Mouse (Mus musculus): ENCODE results near the gene Zc3h14. TPM values are rescaled to one million over a fixed set of nuclear protein-coding genes. Genes with fewer than 3 reads are reported as not detected.

Zc3h14 gene
- polyA plus RNA-seq, 1 experiment from 2014 or later: 124 TPM

- no peak overlapping the region for H3K4me3 ChIP-seq (replicated peaks)
- H3K36me3 ChIP-seq: peaks cover 6% of the 10 kb centered on the region; the same call in 1 of the 2 replicates
- no peak overlapping the region for H3K27ac ChIP-seq
- no peak for ATAC-seq
- H3K27me3 ChIP-seq: no peaks in the 10 kb centered on the region
- H3K4me1 ChIP-seq (replicated peaks): peaks cover 9% of the 10 kb centered on the region
- H3K9ac ChIP-seq (replicated peaks): no peak overlapping the region
- H3K9me3 ChIP-seq: no peaks in the 10 kb centered on the region
- WGBS: 88% methylated on average over 5 of the region's 5 CpGs
- H3K4me2 ChIP-seq (replicated peaks): no peak overlapping the region
These were observed 21.8 kb upstream of the Zc3h14 start for GRCm38 (mm10) chr12:98724976-98725375.

DNA sequence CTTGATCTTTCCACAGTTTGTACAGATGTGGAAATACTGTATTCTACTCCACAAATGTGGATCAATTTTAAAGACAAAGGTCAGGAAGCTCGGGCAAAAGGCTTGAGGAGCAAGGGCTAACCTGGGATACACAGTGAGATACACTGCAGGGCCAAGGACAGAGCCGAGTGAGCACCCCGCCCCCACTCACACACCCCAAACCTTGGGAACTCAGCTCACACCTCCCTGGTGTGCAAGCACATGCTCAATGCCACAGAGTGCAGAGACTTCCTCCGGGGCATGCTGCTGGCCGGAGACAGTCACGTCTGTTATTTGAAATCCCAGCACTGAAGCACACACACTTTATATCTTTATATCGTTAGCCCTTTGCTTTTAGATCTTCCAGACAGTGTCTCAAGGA is 20.7 kb upstream of the Zc3h14 start:
- no peak for ATAC-seq
- Histone ChIP-seq H3K4me2 (replicated peaks) (no peak overlapping the region), H3K27me3 (no peaks in the 10 kb centered on the region), H3K27ac (no peak overlapping the region), H3K4me1 (replicated peaks) (no peaks in the 10 kb centered on the region), H3K4me3 (replicated peaks) (no peak overlapping the region), H3K9me3 (no peaks in the 10 kb centered on the region), H3K9ac (replicated peaks) (no peak overlapping the region), H3K36me3 (peaks cover 6% of the 10 kb centered on the region; the same call in 1 of the 2 replicates)
- WGBS: 89% methylated on average over 7 of the region's 7 CpGs

DNA sequence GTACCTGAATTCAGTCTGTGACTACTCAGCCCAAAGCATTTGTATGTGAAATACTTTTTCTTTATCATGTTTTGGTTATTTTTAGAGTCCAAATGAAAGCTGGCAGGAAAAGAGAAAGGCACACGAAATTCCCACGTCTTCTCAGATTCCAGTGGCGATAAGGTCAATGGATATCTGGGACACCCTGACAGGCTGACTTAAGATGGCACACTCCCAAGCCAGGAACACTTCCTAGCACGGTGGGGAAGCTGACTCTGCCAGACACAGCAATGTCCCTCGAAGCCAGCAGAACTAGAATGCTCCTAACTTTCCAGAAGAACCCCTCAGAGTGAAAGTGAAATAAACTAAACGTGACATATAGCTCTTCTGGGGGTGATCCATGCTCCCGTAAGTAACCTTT is 19.6 kb upstream of the Zc3h14 start:
- no peak for ATAC-seq
- Histone ChIP-seq H3K4me3 (replicated peaks) (no peak overlapping the region), H3K9ac (replicated peaks) (no peak overlapping the region), H3K4me2 (replicated peaks) (no peak overlapping the region), H3K9me3 (no peaks in the 10 kb centered on the region), H3K27me3 (no peaks in the 10 kb centered on the region), H3K36me3 (peaks cover 6% of the 10 kb centered on the region; the same call in 1 of the 2 replicates), H3K4me1 (replicated peaks) (peaks cover 2% of the 10 kb centered on the region; the same call in 1 of the 2 replicates), H3K27ac (no peak overlapping the region)
- 89% methylated on average over 7 of the region's 7 CpGs for WGBS

GRCm38 (mm10) chr12:98730682-98731081 is 16.1 kb upstream of the Zc3h14 start:
- no peak overlapping the region for H3K9ac ChIP-seq (replicated peaks)
- no peak overlapping the region for H3K4me2 ChIP-seq (replicated peaks)
- no peak overlapping the region for H3K4me3 ChIP-seq (replicated peaks)
- H3K27ac ChIP-seq: no peak overlapping the region
- peaks cover 27% of the 10 kb centered on the region for H3K4me1 ChIP-seq (replicated peaks)
- H3K9me3 ChIP-seq: no peaks in the 10 kb centered on the region
- no peaks in the 10 kb centered on the region for H3K27me3 ChIP-seq
- 90% methylated on average over 11 of the region's 11 CpGs for WGBS
- peaks cover 3% of the 10 kb centered on the region; the same call in 1 of the 2 replicates for H3K36me3 ChIP-seq
- ATAC-seq: no peak

- peaks cover 3% of the 10 kb centered on the region; the same call in 1 of the 2 replicates for H3K36me3 ChIP-seq
- H3K27me3 ChIP-seq: peaks cover 6% of the 10 kb centered on the region; the same call in 1 of the 2 replicates
- no peak for ATAC-seq
- no peaks in the 10 kb centered on the region for H3K9me3 ChIP-seq
- peak overlapping the region; percentile 59 for H3K4me3 ChIP-seq (replicated peaks)
- peaks cover 41% of the 10 kb centered on the region for H3K4me1 ChIP-seq (replicated peaks)
- WGBS: 67% methylated on average over 3 of the region's 3 CpGs
- peak overlapping the region; percentile 72 for H3K9ac ChIP-seq (replicated peaks)
- H3K27ac ChIP-seq: no peak overlapping the region
- H3K4me2 ChIP-seq (replicated peaks): peak overlapping the region; percentile 78
These were observed 13.6 kb upstream of the Zc3h14 start for GRCm38 (mm10) chr12:98733165-98733564.

DNA sequence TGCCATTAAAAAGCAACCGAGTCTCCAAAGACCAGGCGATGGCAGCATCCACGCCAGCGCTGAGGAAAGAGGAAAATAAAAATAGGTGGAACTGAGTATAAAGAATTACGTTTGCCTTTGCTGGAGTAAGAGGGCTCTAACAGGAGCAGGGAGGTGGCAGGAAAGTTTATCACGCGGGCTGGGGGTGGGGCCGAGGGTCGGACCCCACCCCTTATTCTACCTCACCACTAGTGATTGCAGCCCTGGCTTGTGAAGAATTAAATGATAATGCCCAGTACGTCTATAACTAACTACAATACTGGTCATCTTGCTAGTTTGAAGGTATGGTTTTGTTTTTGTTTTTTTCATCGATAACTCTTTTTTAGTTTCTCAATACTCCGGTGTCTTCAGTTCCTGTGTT is 13.0 kb upstream of the Zc3h14 start:
- Histone ChIP-seq H3K9ac (replicated peaks) (peak overlapping the region; percentile 72), H3K4me3 (replicated peaks) (peak overlapping the region; percentile 59), H3K4me2 (replicated peaks) (peak overlapping the region; percentile 78), H3K9me3 (no peaks in the 10 kb centered on the region), H3K36me3 (peaks cover under 1% of the 10 kb centered on the region; the same call in 1 of the 2 replicates), H3K27me3 (peaks cover 8% of the 10 kb centered on the region), H3K27ac (no peak overlapping the region), H3K4me1 (replicated peaks) (peaks cover 41% of the 10 kb centered on the region)
- 18% methylated on average over 12 of the region's 12 CpGs for WGBS
- ATAC-seq: no peak

DNA sequence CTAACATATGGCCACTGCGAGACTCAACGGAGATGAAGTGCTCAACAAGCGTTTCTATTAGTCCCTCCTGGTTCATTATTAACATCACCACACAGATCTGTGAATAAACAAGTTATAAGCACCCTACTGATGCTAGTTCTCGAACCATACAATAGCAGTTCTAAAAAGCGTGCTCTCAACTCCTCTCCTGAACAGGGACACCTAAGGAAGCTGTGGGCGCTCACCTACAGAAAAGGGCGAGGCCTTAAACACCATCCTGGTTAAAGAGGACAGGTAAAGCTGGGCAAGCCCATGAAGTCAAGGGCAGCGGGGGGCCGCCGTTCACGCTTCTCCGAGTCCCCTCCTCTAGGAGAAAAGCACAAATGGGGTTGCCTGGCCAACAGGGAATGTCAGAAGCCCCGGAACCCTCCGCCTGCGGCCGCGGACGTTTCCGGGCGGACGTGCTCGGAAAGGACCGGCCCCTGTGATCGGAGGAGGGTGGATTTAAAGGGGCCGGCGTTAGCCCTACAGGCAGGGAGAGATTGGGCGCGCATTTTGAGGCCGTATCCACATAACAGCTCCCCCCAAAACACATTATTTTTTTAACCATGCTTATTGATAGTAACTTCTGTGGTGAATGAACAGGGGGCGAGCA is 12.4 kb upstream of the Zc3h14 start:
- H3K4me1 ChIP-seq (replicated peaks): peaks cover 41% of the 10 kb centered on the region
- H3K27me3 ChIP-seq: peaks cover 13% of the 10 kb centered on the region
- WGBS: 1% methylated on average over 30 of the region's 30 CpGs
- H3K9me3 ChIP-seq: no peaks in the 10 kb centered on the region
- peak overlapping the region; percentile 78 for H3K4me2 ChIP-seq (replicated peaks)
- H3K9ac ChIP-seq (replicated peaks): peak overlapping the region; percentile 72
- H3K4me3 ChIP-seq (replicated peaks): peak overlapping the region; percentile 59
- peak; percentile 89 for ATAC-seq
- H3K27ac ChIP-seq: peak overlapping the region; percentile 41; the same call in 1 of the 2 replicates
- no peaks in the 10 kb centered on the region for H3K36me3 ChIP-seq

- WGBS: 9% methylated on average over 22 of the region's 22 CpGs
- H3K4me2 ChIP-seq (replicated peaks): peak overlapping the region; percentile 78
- peak; percentile 53 for ATAC-seq
- peaks cover 41% of the 10 kb centered on the region for H3K4me1 ChIP-seq (replicated peaks)
- H3K4me3 ChIP-seq (replicated peaks): peak overlapping the region; percentile 59
- peaks cover 13% of the 10 kb centered on the region for H3K27me3 ChIP-seq
- peak overlapping the region; percentile 10; the same call in 1 of the 2 replicates for H3K27ac ChIP-seq
- H3K9me3 ChIP-seq: no peaks in the 10 kb centered on the region
- H3K36me3 ChIP-seq: no peaks in the 10 kb centered on the region
- H3K9ac ChIP-seq (replicated peaks): peak overlapping the region; percentile 72
These were observed 11.6 kb upstream of the Zc3h14 start for GRCm38 (mm10) chr12:98734880-98735801.

DNA sequence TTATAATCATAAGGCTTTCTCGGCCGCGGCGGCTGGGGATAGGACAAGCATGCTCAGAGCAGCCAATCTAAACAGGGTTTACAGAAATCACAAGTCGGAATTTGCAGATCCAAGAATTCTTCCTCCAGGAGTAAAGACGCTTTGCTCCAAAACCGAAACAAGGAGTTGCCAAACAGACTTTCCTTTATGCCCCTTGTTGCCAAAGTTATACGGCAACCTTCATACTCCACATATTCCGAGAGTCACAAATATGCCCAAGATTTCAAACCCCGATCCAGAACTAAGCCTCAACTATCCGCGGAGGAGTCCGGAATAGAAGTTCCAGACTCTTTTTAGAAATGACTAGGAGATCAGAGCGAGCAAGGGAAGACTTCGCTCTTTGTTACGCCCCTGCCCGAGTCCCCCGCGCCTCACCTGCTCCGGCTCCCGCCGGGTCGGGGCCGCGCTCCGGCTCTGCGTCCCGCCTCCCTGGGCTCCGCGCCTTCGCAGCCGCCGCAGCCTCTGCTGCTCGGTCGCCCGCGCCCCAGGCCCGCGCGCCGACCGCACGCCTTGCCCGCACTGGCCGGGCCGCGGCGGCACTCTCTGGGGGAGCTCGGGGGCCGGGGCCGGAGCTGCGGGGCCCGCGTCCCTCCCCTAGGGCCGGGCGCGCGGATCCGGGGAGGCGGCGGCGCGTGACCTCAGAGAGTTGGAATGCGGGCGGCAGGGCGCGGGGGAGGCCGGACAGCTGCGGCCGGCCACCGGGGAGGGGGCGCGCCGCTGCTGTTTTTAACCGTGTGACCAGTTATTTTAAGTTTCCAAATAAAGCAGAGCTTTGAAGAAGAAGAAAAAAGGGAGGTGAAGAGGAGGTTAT is 9.6 kb upstream of the Zc3h14 start, which contains the start of gene Ptpn21:
Gene Ptpn21, minus strand, starts transcription at position 455 of the 850 bp plus-strand sequence.
- ATAC-seq: peak; percentile 60
- Histone ChIP-seq H3K9ac (replicated peaks) (peak within 1 kb of the TSS; percentile 86), H3K4me3 (replicated peaks) (peak within 1 kb of the TSS; percentile 75), H3K9me3 (no peaks in the 10 kb centered on the region), H3K4me1 (replicated peaks) (peaks cover 40% of the 10 kb centered on the region), H3K36me3 (no peaks in the 10 kb centered on the region), H3K27me3 (peaks cover 13% of the 10 kb centered on the region), H3K27ac (no peak within 1 kb of the TSS), H3K4me2 (replicated peaks) (peak within 1 kb of the TSS; percentile 93)
- WGBS: under 1% methylated on average over 74 of the region's 75 CpGs

DNA sequence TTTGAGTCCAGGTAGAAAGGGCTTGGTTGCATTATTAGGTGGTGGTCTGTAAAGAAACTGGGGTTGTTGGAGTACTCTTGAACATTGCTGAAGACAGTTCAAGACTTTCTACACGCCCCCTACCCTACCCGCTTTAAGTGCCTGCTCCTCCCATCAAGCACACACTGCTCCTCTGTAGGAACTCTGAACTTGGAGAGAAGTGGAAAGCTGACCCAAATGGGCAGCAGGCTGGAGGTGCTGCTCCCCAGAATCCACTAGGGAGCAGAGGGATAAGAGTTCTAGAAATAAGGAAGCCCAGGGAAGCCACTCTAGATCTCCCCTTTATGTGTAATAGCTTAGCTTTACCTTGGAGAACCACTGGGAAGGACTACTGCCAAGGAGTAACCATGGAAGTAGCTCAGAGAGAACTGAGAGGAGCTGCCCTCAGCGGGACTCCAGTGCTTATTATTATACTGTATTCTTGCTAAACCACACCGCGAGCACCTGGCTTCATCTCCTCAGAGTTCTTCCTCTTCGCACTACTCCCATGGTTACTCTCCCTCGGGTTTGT is 8.9 kb upstream of the Zc3h14 start:
- H3K4me2 ChIP-seq (replicated peaks): peak overlapping the region; percentile 93
- no peak for ATAC-seq
- peak overlapping the region; percentile 75 for H3K4me3 ChIP-seq (replicated peaks)
- no peaks in the 10 kb centered on the region for H3K9me3 ChIP-seq
- H3K27me3 ChIP-seq: peaks cover 13% of the 10 kb centered on the region
- H3K4me1 ChIP-seq (replicated peaks): peaks cover 33% of the 10 kb centered on the region
- H3K9ac ChIP-seq (replicated peaks): peak overlapping the region; percentile 86
- WGBS: 15% methylated on average over 7 of the region's 7 CpGs
- H3K27ac ChIP-seq: no peak overlapping the region
- H3K36me3 ChIP-seq: no peaks in the 10 kb centered on the region

DNA sequence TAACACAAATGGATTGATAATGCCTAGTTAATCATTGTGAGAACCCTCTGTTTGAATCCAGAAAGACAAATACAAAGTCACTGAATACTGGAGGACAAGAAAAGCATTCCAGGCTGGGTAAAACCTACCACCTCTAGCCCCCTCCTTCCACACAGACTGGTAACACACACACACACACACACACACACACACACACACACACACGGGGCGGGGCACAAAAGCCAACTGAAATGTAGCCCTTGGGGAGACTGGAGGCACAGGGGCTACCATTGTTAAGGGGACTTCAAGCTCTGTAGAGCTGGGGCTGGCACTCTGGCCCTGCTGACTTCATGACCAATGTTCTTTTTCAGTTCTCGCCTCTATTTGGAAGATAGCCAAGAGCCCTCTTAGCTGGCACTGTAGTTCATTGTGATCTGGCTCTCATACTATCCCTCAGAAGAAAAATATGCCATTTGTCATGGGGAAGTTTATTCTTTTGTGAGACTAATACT is 5.7 kb upstream of the Zc3h14 start:
- no peak overlapping the region for H3K4me3 ChIP-seq (replicated peaks)
- ATAC-seq: peak; percentile 73
- peaks cover 14% of the 10 kb centered on the region for H3K4me1 ChIP-seq (replicated peaks)
- H3K36me3 ChIP-seq: no peaks in the 10 kb centered on the region
- H3K4me2 ChIP-seq (replicated peaks): no peak overlapping the region
- 53% methylated on average over 3 of the region's 3 CpGs for WGBS
- no peak overlapping the region for H3K9ac ChIP-seq (replicated peaks)
- no peak overlapping the region for H3K27ac ChIP-seq
- no peaks in the 10 kb centered on the region for H3K9me3 ChIP-seq
- H3K27me3 ChIP-seq: peaks cover 10% of the 10 kb centered on the region; the same call in 1 of the 2 replicates
